Mouse (Mus musculus) erythroblast, embryonic 14.5 days (primary cell): Measurements from ENCODE around the gene Nr6a1.

Experiments used
- GATA1 ChIP-seq: IDR thresholded peaks from 2 replicates; pipeline ENCODE4 v1.6.1; 2012; ENCODE audit warnings: low read length, inconsistent platforms, mixed read lengths
- TAL1 ChIP-seq: IDR thresholded peaks from 3 replicates; pipeline ENCODE4 v1.6.1; 2012; ENCODE audit warnings: low read length, inconsistent platforms, mixed read lengths

DNA sequence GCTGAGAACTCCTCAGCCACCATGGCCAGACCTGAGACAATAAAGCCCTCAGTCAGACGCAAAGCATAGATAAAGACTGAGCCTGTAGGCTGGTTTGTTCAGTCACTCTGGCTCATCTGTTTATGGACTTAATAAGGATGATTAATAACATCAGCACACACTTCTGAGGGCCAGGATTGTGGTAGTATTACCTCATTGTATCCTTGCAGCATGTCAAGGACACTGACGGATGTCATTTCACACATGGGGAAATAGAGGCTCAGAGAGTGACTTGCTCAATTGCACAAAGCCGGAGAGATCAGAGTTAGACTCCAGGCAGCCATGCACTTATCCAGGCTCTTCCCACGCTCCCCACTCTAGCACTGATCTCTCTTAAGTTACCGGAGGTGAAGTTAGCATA lies 228.9 kb downstream of the Nr6a1 start:
- TF ChIP-seq GATA1 (no peak), TAL1 (no peak)
